Mouse (Mus musculus) lung, postnatal 0 days (tissue): ENCODE results near the gene Nr2c1.

Experiments used
- CTCF ChIP-seq: IDR thresholded peaks from 2 replicates; pipeline ENCODE4 v1.5.1; 2016; ENCODE audit warnings: antibody characterized with exemption, mild to moderate bottlenecking
- EP300 ChIP-seq: IDR thresholded peaks from 2 replicates; pipeline ENCODE4 v1.6.1; 2016; ENCODE audit warnings: antibody characterized with exemption, mild to moderate bottlenecking, control low read depth

DNA sequence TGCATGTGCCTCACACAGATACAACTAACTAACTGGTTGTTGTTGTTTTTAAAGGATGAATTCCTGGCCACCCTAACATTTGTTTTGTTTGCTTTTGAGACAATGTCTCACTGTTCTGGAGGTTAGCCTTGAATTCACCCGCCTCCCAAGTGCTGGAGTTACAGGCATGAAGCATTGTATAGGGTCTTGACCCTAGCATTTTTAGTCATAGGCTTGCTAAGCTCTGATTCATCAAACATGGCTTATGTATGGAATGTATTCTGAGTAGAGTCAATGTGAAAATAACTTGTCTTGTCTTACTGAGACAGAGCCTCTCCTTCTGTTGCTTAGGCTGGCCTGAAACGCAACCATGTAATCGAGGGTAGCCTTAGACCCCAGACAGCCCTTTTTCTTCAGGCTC, 29.9 kb upstream of the Nr2c1 start:
- TF ChIP-seq CTCF (no peak), EP300 (no peak)
